Mouse (Mus musculus): ENCODE data around the gene S1pr1.

DNA sequence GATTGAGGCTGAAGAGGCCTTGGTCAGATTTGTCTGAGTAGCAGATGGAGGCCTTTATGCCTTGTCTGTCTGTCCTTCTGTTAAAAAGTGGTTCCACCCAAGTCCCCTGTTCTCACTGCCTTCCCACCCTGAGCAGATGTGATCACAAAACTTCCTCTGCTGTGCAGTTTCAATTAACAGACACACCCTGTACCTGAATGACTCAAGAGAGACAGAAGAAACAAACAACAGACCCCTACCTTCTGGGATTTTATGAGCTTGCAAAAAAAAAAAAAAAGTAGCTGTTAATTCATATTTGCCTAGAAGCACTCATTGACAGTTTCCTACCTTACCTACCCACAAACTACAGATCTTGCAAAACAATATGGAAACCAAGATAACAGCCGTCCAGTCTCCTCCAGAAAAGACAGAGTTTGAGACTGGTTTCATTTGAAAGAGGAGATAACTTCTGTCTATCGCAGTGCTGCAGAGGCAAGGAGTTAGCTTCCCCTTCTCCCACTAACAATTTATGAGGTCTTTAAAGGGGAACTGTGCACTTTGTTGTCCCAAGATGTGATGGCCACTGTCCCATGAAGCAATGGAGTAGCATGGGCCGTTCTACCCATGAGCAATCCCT lies 1.1 kb upstream of the S1pr1 start:
- TF ChIP-seq TCF12 (IDR thresholded peaks at IDR 0.05; ENCODE audit: insufficient read depth, poor library complexity, severe bottlenecking) (no peak), POLR2A (IDR thresholded peaks at IDR 0.05; ENCODE audit: insufficient read length, low read depth) (no peak), TCF3 (IDR thresholded peaks at IDR 0.05; ENCODE audit: insufficient read length, low read depth) (no peak), MAX (IDR thresholded peaks at IDR 0.05; ENCODE audit: low read depth) (no peak), USF1 (IDR thresholded peaks at IDR 0.05; ENCODE audit: low read depth) (no peak), POLR2AphosphoS2 (IDR thresholded peaks at IDR 0.05; ENCODE audit: insufficient read length, low read depth) (no peak), SRF (IDR thresholded peaks at IDR 0.05; ENCODE audit: control insufficient read depth, insufficient read length, low read depth) (no peak), E2F4 (IDR thresholded peaks at IDR 0.05; ENCODE audit: insufficient read depth) (no peak), MYOD1 (IDR thresholded peaks at IDR 0.05; ENCODE audit: control insufficient read depth in 1 of 3, insufficient read length in 2 of 3, low read depth in 2 of 3) (no peak), REST (IDR thresholded peaks at IDR 0.05; ENCODE audit: insufficient read depth, insufficient read length) (no peak), MYOG (IDR thresholded peaks at IDR 0.05; ENCODE audit: control insufficient read depth in 1 of 3, insufficient read depth in 1 of 3, insufficient read length in 2 of 3, low read depth in 2 of 3) (no peak)
